Mouse (Mus musculus) kidney, adult 2 months (tissue): ENCODE measurements around the gene Ddost. TPM values are rescaled to one million over a fixed set of nuclear protein-coding genes. Genes with fewer than 3 reads are reported as not detected.

ENCODE experiments used
- DNase-seq: peaks from one replicate; pipeline ENCODE4 v3.0.0; 2021
- H3K27ac ChIP-seq: fragments of 200-500 bp; 2 replicates; pipeline ENCODE4 v1.5.1; 2012; ENCODE audit warnings: low read depth, low read length, control low read depth, inconsistent platforms; ENCODE audit not compliant: insufficient read depth
- H3K27me3 ChIP-seq: fragments of 200-500 bp; replicated peaks from 2 replicates; pipeline ENCODE4 v1.6.1; 2012; ENCODE audit warnings: mild to moderate bottlenecking, moderate library complexity, low read length, inconsistent platforms; ENCODE audit not compliant: control insufficient read depth, insufficient read depth
- H3K36me3 ChIP-seq: fragments of 200-500 bp; 2 replicates; pipeline ENCODE4 v1.6.1; 2012; ENCODE audit warnings: mild to moderate bottlenecking, moderate library complexity, low read length, inconsistent platforms; ENCODE audit not compliant: control insufficient read depth, insufficient read depth
- H3K4me1 ChIP-seq: fragments of 200-500 bp; 2 replicates; pipeline ENCODE4 v1.6.1; 2011; ENCODE audit warnings: low read length; ENCODE audit not compliant: control insufficient read depth, insufficient read depth
- H3K4me3 ChIP-seq: fragments of 200-500 bp; 2 replicates; pipeline ENCODE4 v1.5.1; 2011; ENCODE audit warnings: mild to moderate bottlenecking, low read depth, low read length, control low read depth; ENCODE audit not compliant: insufficient read depth
- CTCF ChIP-seq: fragments of 200-500 bp; conservative IDR thresholded peaks from 2 replicates; pipeline ENCODE4 v1.5.1; 2011; ENCODE audit warnings: low read depth, mild to moderate bottlenecking, control low read depth, low read length, moderate library complexity, mixed read lengths; ENCODE audit not compliant: insufficient read depth, insufficient read length
- POLR2A ChIP-seq: fragments of 200-500 bp; IDR thresholded peaks from one replicate; pipeline ENCODE4 v1.6.1; 2011; ENCODE audit warnings: low read depth, low read length, control low read depth
- WGBS: fragments of 180-500 bp; shearing (Covaris S2); methylation state at CpG from one replicate; pipeline ENCODE4 v1.1.7; 2018; 5-methylcytosine and 5-hydroxymethylcytosine counted together
- polyA plus RNA-seq: library from polyadenylated mRNA; depleted of rRNA; stranded (reverse); fragments of >200 nt; gene quantifications from 2 replicates; pipeline ENCODE4 v1.2.3, GENCODE M21; 2012

Gene Ddost
- polyA plus RNA-seq, 1 experiment = 157 TPM

DNA sequence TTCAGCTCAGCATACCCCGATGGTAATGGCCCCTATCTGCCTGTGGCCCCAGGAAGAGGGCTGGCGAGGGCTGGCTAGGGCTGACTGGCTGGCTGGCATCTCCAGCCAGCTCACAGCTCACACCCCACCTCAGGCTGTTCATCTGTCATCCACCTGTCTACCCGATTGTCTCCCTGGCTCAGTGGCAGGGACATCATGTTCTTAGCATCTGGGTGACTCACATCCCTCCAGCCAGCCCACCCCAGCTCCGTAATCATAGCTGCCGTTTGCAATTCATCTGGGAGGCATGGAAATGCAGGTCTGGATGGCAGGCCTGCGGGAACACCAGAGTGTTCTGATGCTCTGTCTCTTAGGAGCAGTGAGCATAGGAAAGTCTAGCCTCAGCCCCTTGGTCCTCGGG is 26.2 kb upstream of the Ddost start:
- no peak overlapping the region for H3K27ac ChIP-seq
- no peaks in the 10 kb centered on the region for H3K4me1 ChIP-seq
- DNase-seq = no peak
- H3K36me3 ChIP-seq = no peaks in the 10 kb centered on the region
- no peaks in the 10 kb centered on the region for H3K27me3 ChIP-seq
- no peak for TF ChIP-seq CTCF
- TF ChIP-seq POLR2A = no peak
- H3K4me3 ChIP-seq = no peak overlapping the region
- 64% methylated on average over 7 of the region's 7 CpGs for WGBS

DNA sequence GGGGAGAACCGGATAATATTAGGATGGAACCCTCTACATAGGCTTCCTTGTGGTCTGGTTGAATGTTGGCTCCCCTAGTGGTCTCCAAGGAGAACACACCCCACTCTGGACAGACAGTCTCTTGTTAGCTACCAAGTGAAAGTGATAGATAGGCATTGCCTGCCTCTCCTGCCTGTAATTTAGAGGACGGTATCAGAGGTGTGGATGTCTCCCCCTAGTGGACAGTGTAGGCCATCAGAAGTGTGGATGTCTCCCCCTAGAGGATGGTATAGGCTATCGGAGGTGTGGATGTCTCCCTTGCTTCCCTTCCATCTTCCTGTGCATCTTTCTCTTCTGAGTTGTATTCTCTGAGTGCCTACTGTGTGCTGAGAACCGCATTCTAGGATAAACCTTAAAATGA is 21.7 kb upstream of the Ddost start:
- no peaks in the 10 kb centered on the region for H3K27me3 ChIP-seq
- peak; percentile 100; the same call in 1 of the 2 replicates for TF ChIP-seq CTCF
- TF ChIP-seq POLR2A = no peak
- peak; percentile 71 for DNase-seq
- H3K4me3 ChIP-seq = no peak overlapping the region
- WGBS = 20% methylated on average over 4 of the region's 4 CpGs
- no peak overlapping the region for H3K27ac ChIP-seq
- no peaks in the 10 kb centered on the region for H3K4me1 ChIP-seq
- no peaks in the 10 kb centered on the region for H3K36me3 ChIP-seq

GRCm38 (mm10) chr4:138286411-138286810 is 18.1 kb upstream of the Ddost start:
- DNase-seq = no peak
- H3K4me3 ChIP-seq = no peak overlapping the region
- TF ChIP-seq POLR2A = no peak
- TF ChIP-seq CTCF = no peak
- no peaks in the 10 kb centered on the region for H3K27me3 ChIP-seq
- H3K4me1 ChIP-seq = no peaks in the 10 kb centered on the region
- no peak overlapping the region for H3K27ac ChIP-seq
- 79% methylated on average over 12 of the region's 12 CpGs for WGBS
- no peaks in the 10 kb centered on the region for H3K36me3 ChIP-seq

GRCm38 (mm10) chr4:138288691-138289090 is 15.8 kb upstream of the Ddost start:
- Histone ChIP-seq H3K4me3 (no peak overlapping the region), H3K27ac (no peak overlapping the region), H3K27me3 (no peaks in the 10 kb centered on the region), H3K4me1 (no peaks in the 10 kb centered on the region), H3K36me3 (no peaks in the 10 kb centered on the region)
- 86% methylated on average over 7 of the region's 7 CpGs for WGBS
- no peak for DNase-seq
- no peak for TF ChIP-seq POLR2A
- no peak for TF ChIP-seq CTCF

- no peak for TF ChIP-seq CTCF
- no peak for TF ChIP-seq POLR2A
- Histone ChIP-seq H3K4me3 (no peak overlapping the region), H3K27ac (no peak overlapping the region), H3K4me1 (no peaks in the 10 kb centered on the region), H3K36me3 (no peaks in the 10 kb centered on the region), H3K27me3 (no peaks in the 10 kb centered on the region)
- DNase-seq = no peak
- 87% methylated on average over 13 of the region's 13 CpGs for WGBS
These were observed 12.5 kb upstream of the Ddost start for GRCm38 (mm10) chr4:138292028-138292427.

- no peaks in the 10 kb centered on the region for H3K27me3 ChIP-seq
- WGBS = 70% methylated on average over 18 of the region's 18 CpGs
- H3K36me3 ChIP-seq = no peaks in the 10 kb centered on the region
- no peak for DNase-seq
- no peak overlapping the region for H3K4me3 ChIP-seq
- no peak for TF ChIP-seq CTCF
- no peak for TF ChIP-seq POLR2A
- H3K4me1 ChIP-seq = no peaks in the 10 kb centered on the region
- no peak overlapping the region for H3K27ac ChIP-seq
These were observed 11.1 kb upstream of the Ddost start for GRCm38 (mm10) chr4:138293261-138293948.

GRCm38 (mm10) chr4:138293949-138294550 is 10.5 kb upstream of the Ddost start:
- 60% methylated on average over 10 of the region's 14 CpGs for WGBS
- Histone ChIP-seq H3K4me3 (no peak overlapping the region), H3K4me1 (no peaks in the 10 kb centered on the region), H3K27ac (no peak overlapping the region), H3K27me3 (no peaks in the 10 kb centered on the region), H3K36me3 (no peaks in the 10 kb centered on the region)
- no peak for DNase-seq
- TF ChIP-seq POLR2A (no peak), CTCF (no peak)
